10 mouse cellular contexts compared by ENCODE assay signal in genomic region chr6:124925941-124926340, GRCm38 (mm10). TPM values are rescaled to one million over a fixed set of nuclear protein-coding genes. Genes with fewer than 3 reads are reported as not detected.
DNase-seq lines count a peak whose midpoint lies in the region; ATAC-seq and TF ChIP-seq lines count a peak whose summit lies in the region.
"Had no signal": no experiment of that assay in that cellular context is flagged by ENCODE, and none has a peak within 500 bp of the region (broad histone marks: within the 10 kb centered on the region; RNA-seq: fewer than 3 reads in every experiment).

No protein-coding gene starts in this region.

- DNase-seq in 416B (ENCODE audit: low read depth): peak; percentile 29
- peak; percentile 59 for DNase-seq in brain, embryonic 14.5 days (ENCODE audit: low read depth)
- no peak for DNase-seq in frontal cortex, postnatal 25 days (ENCODE audit: low spot score in 2 of 2)
- DNase-seq in right cerebral cortex, adult 18-20 months: no peak
- DNase-seq in B cell, adult 2 months: no peak
- DNase-seq in ovary, postnatal 14 days (ENCODE audit: low spot score): no peak
- DNase-seq: midbrain, embryonic 14.5 days had no signal

- no peaks in the 10 kb centered on the region for H3K27me3 ChIP-seq in intestine, embryonic 16.5 days (replicated peaks; ENCODE audit: control insufficient read depth, insufficient read depth, low read length)
- peaks cover 3% of the 10 kb centered on the region; the same call in 1 of the 2 replicates for H3K27me3 ChIP-seq in liver, embryonic 16.5 days (ENCODE audit: control insufficient read depth, insufficient read depth, low read depth, low read length)

- no peaks in the 10 kb centered on the region for H3K36me3 ChIP-seq in intestine, embryonic 16.5 days (ENCODE audit: control insufficient read depth, insufficient read depth, low read length)
- H3K36me3 ChIP-seq in liver, embryonic 16.5 days (ENCODE audit: control insufficient read depth, insufficient read depth): no peaks in the 10 kb centered on the region
- H3K36me3 ChIP-seq: hindbrain, embryonic 10.5 days had no signal

- peak overlapping the region; percentile 48 for H3K9ac ChIP-seq in intestine, embryonic 16.5 days (ENCODE audit: low read depth, low read length)
- no peak overlapping the region; the same call in 1 of the 2 replicates for H3K9ac ChIP-seq in liver, embryonic 16.5 days (ENCODE audit: low read depth, low read length)

- H3K4me2 ChIP-seq in intestine, embryonic 16.5 days (ENCODE audit: low read depth, low read length): peak overlapping the region; percentile 44
- peak overlapping the region; percentile 39 for H3K4me2 ChIP-seq in liver, embryonic 16.5 days (ENCODE audit: low read depth, low read length)

- no peaks in the 10 kb centered on the region for H3K9me3 ChIP-seq in intestine, embryonic 16.5 days (ENCODE audit: control insufficient read depth, low read length)
- no peaks in the 10 kb centered on the region for H3K9me3 ChIP-seq in liver, embryonic 16.5 days (replicated peaks; ENCODE audit: control insufficient read depth, low read length)
- H3K9me3 ChIP-seq: hindbrain, embryonic 10.5 days had no signal

- H3K4me1 ChIP-seq in intestine, embryonic 16.5 days (ENCODE audit: control insufficient read depth, insufficient read depth, low read length): peaks cover 29% of the 10 kb centered on the region
- peaks cover 6% of the 10 kb centered on the region for H3K4me1 ChIP-seq in liver, embryonic 16.5 days (ENCODE audit: control insufficient read depth, low read depth, low read length)

- no peak for TF ChIP-seq POLR2A in brain, embryonic 14.5 days (IDR thresholded peaks at IDR 0.05; ENCODE audit: borderline replicate concordance, extremely low read depth, insufficient read depth, insufficient read length, poor library complexity, severe bottlenecking)

- H3K27ac ChIP-seq in intestine, embryonic 16.5 days (ENCODE audit: low read length): peak overlapping the region; percentile 81
- peak overlapping the region; percentile 81 for H3K27ac ChIP-seq in liver, embryonic 16.5 days (ENCODE audit: low read length)
- H3K27ac ChIP-seq: hindbrain, embryonic 10.5 days had no signal

- TF ChIP-seq CTCF in brain, embryonic 14.5 days (IDR thresholded peaks at IDR 0.05; ENCODE audit: borderline replicate concordance, extremely low read depth, insufficient read depth, insufficient read length): no peak

- 18% methylated on average over 5 of the region's 5 CpGs for WGBS in intestine, embryonic 16.5 days
- 33% methylated on average over 5 of the region's 5 CpGs for WGBS in liver, embryonic 16.5 days (ENCODE audit: insufficient replicate concordance)

- peak; percentile 44 for ATAC-seq in intestine, embryonic 16.5 days
- no peak for ATAC-seq in liver, embryonic 16.5 days (ENCODE audit: low read depth)

- peak overlapping the region; percentile 24 for H3K4me3 ChIP-seq in intestine, embryonic 16.5 days (ENCODE audit: low read length)
- peak overlapping the region; percentile 41 for H3K4me3 ChIP-seq in liver, embryonic 16.5 days (ENCODE audit: low read depth, low read length)
- H3K4me3 ChIP-seq: hindbrain, embryonic 10.5 days had no signal

RNA-seq across cellular contexts. Expression of gene Mlf2, which starts 5.2 kb away (rescaled TPM):
- polyA plus RNA-seq in brain, embryonic 14.5 days (2012; rRNA removed): 551 and 626 TPM in 2 replicates
- polyA plus RNA-seq in intestine, embryonic 16.5 days (2015; fragmentation: Nextera tagmentation; extraction: Ambion mirVana): 296 and 299 TPM in 2 replicates
- polyA plus RNA-seq in liver, embryonic 16.5 days (2015; fragmentation: Nextera tagmentation; extraction: Ambion mirVana): 103 and 110 TPM in 2 replicates

RNA-seq across cellular contexts. Expression of gene Ptms, which starts 6.0 kb away (rescaled TPM):
- polyA plus RNA-seq in brain, embryonic 14.5 days (2012; rRNA removed): 2,630 and 3,258 TPM in 2 replicates
- polyA plus RNA-seq in intestine, embryonic 16.5 days (2015; fragmentation: Nextera tagmentation; extraction: Ambion mirVana): 87.8 and 173 TPM in 2 replicates
- polyA plus RNA-seq in liver, embryonic 16.5 days (2015; fragmentation: Nextera tagmentation; extraction: Ambion mirVana): 42.3 and 49.6 TPM in 2 replicates

RNA-seq across cellular contexts. Expression of gene Lag3, which starts 14.4 kb away (rescaled TPM):
- 3.8 and 4.5 TPM in 2 replicates for polyA plus RNA-seq in brain, embryonic 14.5 days (2012; rRNA removed)
- polyA plus RNA-seq in intestine, embryonic 16.5 days (2015; fragmentation: Nextera tagmentation; extraction: Ambion mirVana): 1.9 TPM in 2 replicates
- polyA plus RNA-seq in liver, embryonic 16.5 days (2015; fragmentation: Nextera tagmentation; extraction: Ambion mirVana): 0.12 and 0.15 TPM in 2 replicates

RNA-seq across cellular contexts. Expression of gene Cd4, which starts 37.9 kb away (rescaled TPM):
- 0.09 and 0.14 TPM in 2 replicates for polyA plus RNA-seq in brain, embryonic 14.5 days (2012; rRNA removed)
- polyA plus RNA-seq in intestine, embryonic 16.5 days (2015; fragmentation: Nextera tagmentation; extraction: Ambion mirVana): 0.44 and 0.70 TPM in 2 replicates
- polyA plus RNA-seq in liver, embryonic 16.5 days (2015; fragmentation: Nextera tagmentation; extraction: Ambion mirVana): 0.11 and 0.14 TPM in 2 replicates
- polyA plus RNA-seq: hindbrain, embryonic 10.5 days had no signal

RNA-seq across cellular contexts. Expression of gene Cops7a, which starts 39.4 kb away (rescaled TPM):
- polyA plus RNA-seq in brain, embryonic 14.5 days (2012; rRNA removed): 130 and 170 TPM in 2 replicates
- polyA plus RNA-seq in intestine, embryonic 16.5 days (2015; fragmentation: Nextera tagmentation; extraction: Ambion mirVana): 170 and 176 TPM in 2 replicates
- polyA plus RNA-seq in liver, embryonic 16.5 days (2015; fragmentation: Nextera tagmentation; extraction: Ambion mirVana): 44.4 and 49.6 TPM in 2 replicates

Comparison
In these comparisons a context has a peak if more than half of its experiments do, and no peak if none do; other contexts are left out.
1. DNase-seq: peak in 416B (single experiment) and brain, embryonic 14.5 days (single experiment); none in frontal cortex, postnatal 25 days (0 of 2), right cerebral cortex, adult 18-20 months (single experiment), B cell, adult 2 months (0 of 2) and ovary, postnatal 14 days (single experiment).
2. RNA of gene Ptms, which starts 6.0 kb away (polyA plus RNA-seq): 2,630 to 3,258 TPM in brain, embryonic 14.5 days; 87.8 to 173 TPM in intestine, embryonic 16.5 days and 42.3 to 49.6 TPM in liver, embryonic 16.5 days; every median in the first group is over 10 times any median in the second.